Mouse (Mus musculus): ENCODE measurements around the gene Slc46a3. TPM values are rescaled to one million over a fixed set of nuclear protein-coding genes. Genes with fewer than 3 reads are reported as not detected.

The Slc46a3 gene
- total and polyA plus RNA-seq, 3 experiments: 4.8 to 6.6 (median 6.5) TPM

GRCm38 (mm10) chr5:147875210-147875609, 19.4 kb downstream of the Slc46a3 start:
- Histone ChIP-seq H3K4me2 (ENCODE audit: insufficient read depth, low read depth, poor library complexity, severe bottlenecking) (no peak overlapping the region), H3K9ac (ENCODE audit: insufficient read depth, low read depth) (no peak overlapping the region), H3K36me3 (replicated peaks in 1 of 2; ENCODE audit: control insufficient read depth in 1 of 2, insufficient read depth in 1 of 2, low read length in 1 of 2) (peaks cover 90 to 99% of the 10 kb centered on the region in 2 experiments), H3K9me3 (replicated peaks; ENCODE audit: low read length) (no peaks in the 10 kb centered on the region), H3K27ac (ENCODE audit: insufficient read depth, low read depth) (no peak overlapping the region), H3K79me2 (replicated peaks; ENCODE audit: control insufficient read depth, extremely low read depth, insufficient read depth, poor library complexity, severe bottlenecking) (no peaks in the 10 kb centered on the region), H3K4me3 (replicated peaks in 1 of 3; ENCODE audit: low read depth in 2 of 3, low read length in 2 of 3, poor library complexity in 1 of 3) (no peak overlapping the region), H3K27me3 (replicated peaks) (no peaks in the 10 kb centered on the region), H3K4me1 (ENCODE audit: control insufficient read depth in 1 of 2, insufficient read depth in 2 of 2) (no peaks in the 10 kb centered on the region)
- no peak for TF ChIP-seq RAD21 (IDR thresholded peaks at IDR 0.05; ENCODE audit: low read depth, low read length)
- no peak for TF ChIP-seq TCF12 (IDR thresholded peaks at IDR 0.05; ENCODE audit: low read depth, low read length)
- no peak for TF ChIP-seq E2F4 (IDR thresholded peaks at IDR 0.05; ENCODE audit: insufficient replicate concordance, low read depth, low read length)
- no peak for TF ChIP-seq MAX (IDR thresholded peaks at IDR 0.05; ENCODE audit: low read length)
- TF ChIP-seq ETS1 (conservative IDR thresholded peaks at IDR 0.05; ENCODE audit: low read depth, low read length): no peak
- no peak for TF ChIP-seq TBP (conservative IDR thresholded peaks at IDR 0.05; ENCODE audit: low read depth, low read length)
- TF ChIP-seq POLR2A (IDR thresholded peaks at IDR 0.05; ENCODE audit: low read depth, low read length): no peak
- TF ChIP-seq IRF4 (IDR thresholded peaks at IDR 0.05; ENCODE audit: low read depth, low read length): no peak
- no peak for TF ChIP-seq USF1 (IDR thresholded peaks at IDR 0.05; ENCODE audit: low read depth, low read length)
- no peak for TF ChIP-seq MEF2A (IDR thresholded peaks at IDR 0.05; ENCODE audit: borderline replicate concordance, low read depth, low read length)
- no peak for TF ChIP-seq MAFK (IDR thresholded peaks at IDR 0.05; ENCODE audit: insufficient replicate concordance, low read length)
- TF ChIP-seq JUND (conservative IDR thresholded peaks at IDR 0.05; ENCODE audit: low read depth, low read length): no peak
- no peak for TF ChIP-seq CTCF (conservative IDR thresholded peaks at IDR 0.05 in 1 of 2, IDR thresholded peaks at IDR 0.05 in 1 of 2; ENCODE audit: low read depth in 2 of 2, low read length in 2 of 2)
- dilution Hi-C loops (cut with MboI; ENCODE audit: extremely low pct_ligation_motif_present, extremely low pct_unique_long_range_greater_than_20kb, low sequenced_read_pairs): no loop called here
- in situ Hi-C loops (cut with MboI; ENCODE audit: low pct_ligation_motif_present, low pct_unique_long_range_greater_than_20kb, low sequenced_read_pairs): no loop called here
- no peak for DNase-seq (ENCODE audit: extremely low read depth)

GRCm38 (mm10) chr5:147874491-147875065, 20.0 kb downstream of the Slc46a3 start:
- no peaks in the 10 kb centered on the region for H3K79me2 ChIP-seq (replicated peaks; ENCODE audit: control insufficient read depth, extremely low read depth, insufficient read depth, poor library complexity, severe bottlenecking)
- dilution Hi-C loops (cut with MboI; ENCODE audit: extremely low pct_ligation_motif_present, extremely low pct_unique_long_range_greater_than_20kb, low sequenced_read_pairs): no loop called here
- H3K36me3 ChIP-seq (replicated peaks in 1 of 2; ENCODE audit: control insufficient read depth in 1 of 2, insufficient read depth in 1 of 2, low read length in 1 of 2): peaks cover 90 to 99% of the 10 kb centered on the region in 2 experiments
- no peak for TF ChIP-seq CHD1 (IDR thresholded peaks at IDR 0.05; ENCODE audit: low read depth, low read length)
- TF ChIP-seq ZC3H11A (IDR thresholded peaks at IDR 0.05; ENCODE audit: low read depth, low read length): no peak
- no peak for TF ChIP-seq ZKSCAN1 (IDR thresholded peaks at IDR 0.05; ENCODE audit: borderline replicate concordance, low read depth, low read length)
- TF ChIP-seq RAD21 (IDR thresholded peaks at IDR 0.05; ENCODE audit: low read depth, low read length): no peak
- no peak for TF ChIP-seq EP300 (IDR thresholded peaks at IDR 0.05; ENCODE audit: low read length)
- TF ChIP-seq CHD2 (IDR thresholded peaks at IDR 0.05; ENCODE audit: low read length): no peak
- TF ChIP-seq ETS1 (conservative IDR thresholded peaks at IDR 0.05; ENCODE audit: low read depth, low read length): no peak
- TF ChIP-seq ELF1 (IDR thresholded peaks at IDR 0.05; ENCODE audit: low read depth, low read length): no peak
- TF ChIP-seq E2F4 (IDR thresholded peaks at IDR 0.05; ENCODE audit: insufficient replicate concordance, low read depth, low read length): no peak
- no peak overlapping the region for H3K4me2 ChIP-seq (ENCODE audit: insufficient read depth, low read depth, poor library complexity, severe bottlenecking)
- no peak for DNase-seq (ENCODE audit: extremely low read depth)
- H3K27ac ChIP-seq (ENCODE audit: insufficient read depth, low read depth): no peak overlapping the region
- H3K27me3 ChIP-seq (replicated peaks): no peaks in the 10 kb centered on the region
- no peaks in the 10 kb centered on the region for H3K9me3 ChIP-seq (replicated peaks; ENCODE audit: low read length)
- H3K4me1 ChIP-seq (ENCODE audit: control insufficient read depth in 1 of 2, insufficient read depth in 2 of 2): no peaks in the 10 kb centered on the region
- in situ Hi-C loops (cut with MboI; ENCODE audit: low pct_ligation_motif_present, low pct_unique_long_range_greater_than_20kb, low sequenced_read_pairs): no loop called here
- H3K9ac ChIP-seq (ENCODE audit: insufficient read depth, low read depth): no peak overlapping the region
- no peak overlapping the region for H3K4me3 ChIP-seq (replicated peaks in 1 of 3; ENCODE audit: low read depth in 2 of 3, low read length in 2 of 3, poor library complexity in 1 of 3)
